Mouse (Mus musculus) C2C12 (cell line): Measurements from ENCODE around the gene Ppat.

ENCODE experiments used
- CEBPB ChIP-seq: IDR thresholded peaks from one replicate; pipeline ENCODE4 v1.6.1; 2011; ENCODE audit warnings: low read depth, mild to moderate bottlenecking, control low read depth, moderate library complexity
- CTCF ChIP-seq: IDR thresholded peaks from one replicate; pipeline ENCODE4 v1.5.1; 2011; ENCODE audit not compliant: control insufficient read depth, insufficient read depth, insufficient read length
- FOSL1 ChIP-seq: IDR thresholded peaks from one replicate; pipeline ENCODE4 v1.8.0; 2011; ENCODE audit warnings: mild to moderate bottlenecking, low read length; ENCODE audit not compliant: poor library complexity, insufficient read depth, severe bottlenecking
- MAX ChIP-seq: IDR thresholded peaks from one replicate; pipeline ENCODE4 v1.6.1; 2011; ENCODE audit warnings: mild to moderate bottlenecking, control low read depth
- MYOD1 ChIP-seq: IDR thresholded peaks from one replicate; pipeline ENCODE4 v1.6.1; 2011; ENCODE audit warnings: low read depth; ENCODE audit not compliant: control insufficient read depth, insufficient read length
- MYOG ChIP-seq: IDR thresholded peaks from one replicate; pipeline ENCODE4 v1.6.1; 2011; ENCODE audit not compliant: control insufficient read depth, insufficient read length; ENCODE audit errors: extremely low read depth
- USF1 ChIP-seq: IDR thresholded peaks from one replicate; pipeline ENCODE4 v1.6.1; 2011; ENCODE audit warnings: low read depth, mild to moderate bottlenecking, control low read depth, moderate library complexity

- no peak for TF ChIP-seq CTCF
- no peak for TF ChIP-seq MYOG
- no peak for TF ChIP-seq MAX
- TF ChIP-seq CEBPB, result no peak
- no peak for TF ChIP-seq USF1
- TF ChIP-seq MYOD1, result no peak
- TF ChIP-seq FOSL1, result no peak
Observed at GRCm38 (mm10) chr5:76975736-76976135, 24.4 kb upstream of the Ppat start.
